Mouse (Mus musculus): Measurements from ENCODE around the gene Rlim.
A peak's percentile ranks its signal among the peaks of the same experiment; 100 is the strongest.

The Rlim gene

DNA sequence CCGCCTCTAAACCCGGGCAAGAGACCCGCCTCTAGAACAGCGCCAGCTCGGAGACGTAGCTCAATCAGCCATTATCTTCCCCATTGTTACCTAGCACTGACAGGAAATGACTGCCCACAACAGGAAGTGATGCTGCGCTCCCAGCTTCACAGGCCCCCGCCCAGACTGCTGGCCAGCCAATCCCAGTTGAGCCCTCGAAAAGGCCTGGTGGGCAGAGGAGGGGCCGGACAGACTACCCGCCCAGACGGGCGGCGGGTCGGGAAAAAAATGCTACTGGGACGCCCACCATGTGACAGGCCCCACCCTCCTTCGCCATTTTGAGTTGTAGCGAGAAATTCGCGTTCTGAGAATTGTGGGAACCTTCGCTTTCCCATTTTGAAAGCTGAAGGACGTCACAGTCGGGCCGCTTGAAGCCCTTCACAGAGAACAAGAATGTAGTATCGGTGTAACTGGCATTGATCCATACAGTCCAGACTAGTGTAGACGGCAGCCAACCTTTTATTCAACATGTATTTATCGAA, at the start of gene Rlim:
Gene Rlim (minus strand): TSS at position 116 of the 521 bp plus-strand sequence.
- DNase-seq (ENCODE audit: low spot score), result peak; percentile 87

GRCm38 (mm10) chrX:104017196-104017595, 36.1 kb upstream of the Rlim start:
- DNase-seq (ENCODE audit: low spot score), result peak; percentile 38

DNA sequence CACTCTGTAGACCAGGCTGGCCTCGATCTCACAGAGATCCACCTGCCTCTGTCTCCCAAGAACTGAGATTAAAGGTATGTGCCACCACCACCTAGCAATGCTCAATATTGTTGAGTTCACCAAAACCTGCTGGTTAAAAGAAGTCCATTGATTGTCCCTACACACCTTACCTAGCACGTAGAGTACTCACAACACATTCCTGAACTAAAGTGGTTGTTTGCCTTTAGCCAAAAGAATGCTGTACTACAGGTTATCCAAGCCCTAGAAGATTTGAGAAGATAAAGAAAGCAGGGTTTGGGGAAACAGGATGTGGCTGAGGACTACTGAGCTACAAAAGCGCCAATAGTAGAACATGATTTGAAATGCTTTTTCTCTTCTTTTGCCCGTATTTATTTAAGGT, 34.0 kb upstream of the Rlim start:
- DNase-seq (ENCODE audit: low spot score), result no peak

DNA sequence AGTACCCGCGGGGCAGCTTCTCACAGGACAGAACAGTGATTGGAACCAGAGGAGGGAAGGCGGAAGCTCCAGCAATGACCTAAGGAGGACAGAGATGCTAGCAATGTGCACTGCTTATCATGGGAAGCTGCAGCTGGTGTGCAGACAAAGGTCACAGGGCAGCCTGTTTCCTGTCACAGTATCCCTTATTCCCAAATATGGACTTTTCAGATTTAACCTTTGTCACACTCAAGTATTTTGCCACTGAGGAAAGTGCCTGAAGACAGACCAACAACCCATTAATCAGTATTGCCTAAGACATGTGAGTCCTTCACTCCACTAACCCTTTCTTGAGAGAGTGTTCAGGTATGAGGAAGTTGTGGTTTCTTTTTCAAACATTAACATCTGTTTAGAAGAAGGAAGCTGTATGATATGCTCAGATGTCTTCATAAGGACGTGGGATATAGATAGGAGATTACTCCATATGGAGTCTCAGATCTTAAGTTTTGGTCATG, 32.3 kb upstream of the Rlim start:
- no peak for DNase-seq (ENCODE audit: low spot score)

GRCm38 (mm10) chrX:103994741-103995140, 13.7 kb upstream of the Rlim start:
- DNase-seq (ENCODE audit: low spot score), result no peak

- DNase-seq (ENCODE audit: low spot score), result no peak
Observed at GRCm38 (mm10) chrX:103993864-103994263, 12.8 kb upstream of the Rlim start.

DNA sequence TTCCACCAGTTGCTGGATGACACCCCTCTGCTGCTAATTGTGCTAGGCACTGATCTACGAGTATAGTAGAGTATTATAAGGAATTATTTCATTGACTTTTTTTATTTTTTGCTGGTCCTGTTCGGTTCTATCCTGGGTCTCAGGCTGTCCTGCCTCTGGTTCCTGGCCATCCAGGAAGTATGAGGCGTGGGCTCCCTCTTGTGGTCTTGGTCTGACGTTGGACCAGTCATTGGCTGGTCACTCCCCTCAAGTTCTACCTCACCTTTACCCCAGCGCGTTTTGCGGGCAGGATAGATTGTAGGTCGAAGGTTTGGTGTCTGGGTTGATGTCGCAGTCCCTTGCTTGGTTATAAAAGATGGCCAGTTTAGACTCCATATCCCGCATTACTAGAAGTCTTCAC, 10.6 kb upstream of the Rlim start:
- peak; percentile 19 for DNase-seq (ENCODE audit: low spot score)

- DNase-seq (ENCODE audit: low spot score), result no peak
Observed at GRCm38 (mm10) chrX:103990392-103990791, 9.3 kb upstream of the Rlim start.

DNA sequence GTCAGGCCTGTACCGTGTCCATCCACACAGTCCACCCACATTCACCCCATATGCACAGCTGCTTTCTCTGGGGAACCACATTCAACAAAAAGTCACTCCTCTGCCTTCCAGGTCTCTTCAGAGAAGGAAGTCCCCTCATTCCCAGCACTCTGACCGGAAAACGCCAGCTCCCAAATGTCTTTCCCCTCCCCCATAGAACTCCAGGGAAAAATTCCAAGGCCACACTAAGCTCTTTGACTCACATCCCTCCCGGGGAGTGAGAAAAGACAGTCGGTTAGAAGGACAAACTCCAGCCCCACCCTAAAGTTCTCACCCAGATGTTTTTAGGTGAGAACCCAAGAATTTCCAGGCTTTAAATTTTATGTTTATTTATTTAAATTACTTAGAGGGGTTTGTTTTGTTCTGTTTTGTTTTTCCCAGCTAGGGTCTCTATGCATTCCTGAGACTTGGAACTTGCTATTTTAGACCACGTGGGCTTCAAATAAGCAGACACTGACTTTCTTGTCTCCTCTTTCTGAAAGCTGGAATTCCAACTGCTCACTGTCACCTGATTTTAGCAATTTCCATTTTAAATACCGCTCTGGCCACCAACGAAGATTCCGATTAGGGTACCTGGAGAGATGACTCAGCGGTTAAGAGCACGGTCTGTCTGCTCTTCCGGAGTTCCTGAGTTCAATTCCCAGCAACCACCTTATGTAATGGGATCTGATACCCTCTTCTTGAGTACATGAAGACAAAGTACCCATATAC, 6.3 kb upstream of the Rlim start:
- no peak for DNase-seq (ENCODE audit: low spot score)

DNA sequence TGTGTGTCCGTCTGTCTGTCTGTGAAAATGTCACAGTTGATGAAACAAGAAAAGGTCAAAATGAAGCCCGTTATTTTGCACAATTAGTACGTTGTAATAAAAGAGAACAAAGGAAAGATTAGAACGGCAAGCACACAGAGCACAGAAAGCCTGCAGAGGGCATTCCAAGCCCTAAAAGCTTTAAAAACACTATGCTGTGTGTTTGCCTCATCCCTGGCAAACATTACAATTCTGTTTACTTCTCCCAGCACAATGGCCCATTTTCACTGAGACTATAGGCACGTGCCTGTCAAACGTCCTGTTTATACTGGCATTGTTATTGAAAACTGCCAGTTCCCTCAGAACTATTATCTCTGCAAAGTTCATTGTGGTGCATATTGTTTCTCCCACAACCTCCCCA, 5.1 kb upstream of the Rlim start:
- DNase-seq (ENCODE audit: low spot score), result no peak

- no peak for DNase-seq (ENCODE audit: low spot score)
Observed at GRCm38 (mm10) chrX:103984992-103985391, 3.9 kb upstream of the Rlim start.

DNA sequence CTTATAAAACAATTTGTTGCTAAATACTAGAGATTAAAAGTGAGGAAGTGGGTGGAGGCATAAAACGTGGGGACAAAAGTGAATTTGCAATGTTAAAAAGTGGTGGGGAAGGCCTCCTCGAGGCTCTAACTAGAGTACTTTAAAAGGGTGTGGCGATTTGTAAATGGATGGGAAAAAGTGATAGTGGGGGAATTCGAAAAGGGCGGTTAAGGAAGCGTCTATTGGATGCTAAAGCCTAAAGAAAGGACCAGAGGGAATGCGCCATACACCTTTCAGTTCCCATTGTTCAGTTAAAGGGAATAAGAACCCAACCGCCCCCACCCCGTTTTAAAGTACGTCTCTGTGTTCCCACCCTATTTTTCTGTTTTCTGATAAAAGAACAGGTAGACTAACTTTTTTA, 722 bp upstream of the Rlim start:
- no peak for DNase-seq (ENCODE audit: low spot score)

- DNase-seq (ENCODE audit: low spot score), result peak; percentile 27
Observed at GRCm38 (mm10) chrX:103980590-103981168, 405 bp downstream of the Rlim start.

DNA sequence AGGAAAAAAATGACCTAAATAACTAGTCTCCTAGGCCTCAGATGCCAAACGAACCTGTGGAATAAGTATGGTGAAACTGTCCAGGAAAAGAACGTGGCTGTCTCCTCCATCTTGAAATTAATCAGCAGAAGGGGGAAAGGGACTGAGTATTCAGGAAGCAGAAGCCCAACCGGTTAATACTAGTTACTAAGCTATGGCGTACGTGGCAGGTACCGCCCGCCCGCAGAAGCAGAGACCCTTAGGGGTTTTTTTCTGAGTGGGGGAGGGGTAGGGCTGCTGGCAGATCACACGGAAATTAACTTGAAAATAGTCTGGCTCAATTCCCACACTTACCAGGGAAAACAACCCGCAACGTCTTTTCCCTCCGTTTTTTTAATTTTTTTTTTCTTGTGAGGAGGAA, 1.0 kb downstream of the Rlim start:
- DNase-seq (ENCODE audit: low spot score), result no peak

- no peak for DNase-seq (ENCODE audit: low spot score)
Observed at GRCm38 (mm10) chrX:103939701-103940100, 41.4 kb downstream of the Rlim start.

GRCm38 (mm10) chrX:103937333-103937732, 43.8 kb downstream of the Rlim start:
- no peak for DNase-seq (ENCODE audit: low spot score)

GRCm38 (mm10) chrX:103922436-103922835, 58.6 kb downstream of the Rlim start:
- no peak for DNase-seq (ENCODE audit: low spot score)

- peak; percentile 34 for DNase-seq (ENCODE audit: low spot score)
Observed at GRCm38 (mm10) chrX:103918954-103919353, 62.1 kb downstream of the Rlim start.

- DNase-seq (ENCODE audit: low spot score), result peak; percentile 32
Observed at GRCm38 (mm10) chrX:103914790-103915189, 66.3 kb downstream of the Rlim start.
